Mouse (Mus musculus): ENCODE data around the gene Kank1. TPM values are rescaled to one million over a fixed set of nuclear protein-coding genes. Genes with fewer than 3 reads are reported as not detected.

The Kank1 gene
- total RNA-seq, 4 experiments from 2014 or later, result 13.2 to 15.3 (median 13.7) TPM

DNA sequence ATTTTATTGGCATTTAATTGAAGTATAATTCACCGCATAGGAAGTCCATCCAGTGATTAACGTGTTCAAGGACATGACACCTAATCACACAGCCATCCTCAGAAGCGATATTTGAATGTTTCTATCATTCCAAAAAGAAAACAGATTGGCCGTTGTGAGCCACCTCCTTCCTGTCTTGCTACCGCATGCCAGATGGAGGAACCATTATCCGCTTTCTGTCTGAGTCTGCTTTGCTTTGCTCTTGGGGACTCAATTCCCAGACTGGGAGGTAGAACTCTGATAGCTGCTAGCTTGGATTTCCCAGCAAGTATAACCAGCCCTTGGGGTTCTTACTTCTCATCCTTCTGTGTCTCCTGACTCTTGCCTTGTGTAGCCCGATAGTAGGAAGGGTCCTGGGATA lies 125.2 kb downstream of the Kank1 start:
- no peak for DNase-seq (ENCODE audit: low spot score in 2 of 2)

DNA sequence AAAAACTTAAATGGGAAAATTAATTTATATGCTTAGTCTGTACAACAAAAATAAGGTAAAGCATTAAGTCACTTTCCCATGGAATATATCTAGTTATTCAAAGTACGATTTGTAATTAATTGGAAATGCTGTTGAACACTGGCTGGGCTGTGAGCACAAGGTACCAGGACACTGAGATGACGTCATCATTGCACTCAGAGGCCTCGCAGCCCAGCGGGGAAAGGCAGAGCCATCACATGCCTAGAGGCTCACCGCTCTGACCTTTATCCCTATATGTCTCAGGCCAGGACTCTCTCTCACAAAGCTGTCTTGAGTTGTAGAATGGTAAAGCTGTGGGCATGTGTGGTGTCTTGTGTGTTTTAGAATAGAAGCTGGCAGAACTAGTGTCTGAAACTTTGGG lies 128.9 kb downstream of the Kank1 start:
- no peak for DNase-seq (ENCODE audit: low spot score in 2 of 2)

DNA sequence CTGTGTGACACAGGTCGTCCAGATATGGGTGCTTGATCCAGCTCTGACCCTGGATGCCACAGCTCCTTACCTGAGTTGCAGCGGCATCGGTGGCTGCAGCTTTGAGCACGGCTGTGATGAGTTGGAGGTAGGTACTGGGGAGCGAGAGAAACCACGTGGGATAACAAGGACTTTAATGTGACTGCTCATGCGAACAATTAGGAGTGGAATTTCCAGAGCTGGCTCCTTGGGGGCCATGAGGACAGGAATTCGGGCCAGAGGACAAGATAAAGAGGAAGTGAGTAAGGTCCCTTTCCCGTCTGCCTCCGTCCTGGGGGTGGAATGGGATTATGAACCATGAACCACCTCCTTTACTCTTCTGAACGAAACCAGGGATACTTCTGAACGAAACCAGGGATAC lies 129.8 kb downstream of the Kank1 start:
- no peak for DNase-seq (ENCODE audit: low spot score in 2 of 2)

DNA sequence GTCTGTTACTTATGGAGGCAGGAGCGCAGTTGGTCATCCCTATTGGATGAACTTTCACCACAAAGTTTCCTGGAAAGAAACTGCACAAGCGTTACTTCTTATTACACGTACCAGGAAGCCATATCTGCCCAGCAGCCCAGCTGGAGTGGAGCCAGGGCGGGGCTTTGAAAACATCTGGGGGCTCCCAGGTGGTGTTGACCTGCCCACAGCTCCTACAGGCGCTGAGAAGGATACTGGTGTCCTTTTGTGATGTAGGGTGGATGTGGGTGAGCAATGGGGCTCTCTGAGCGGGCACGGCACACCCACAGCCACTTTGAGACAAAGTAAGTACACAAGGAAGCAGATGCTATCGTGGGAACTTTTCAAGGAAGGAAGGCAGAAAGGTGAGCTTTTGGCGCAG lies 133.7 kb downstream of the Kank1 start:
- DNase-seq (ENCODE audit: low spot score in 2 of 2), result no peak

DNA sequence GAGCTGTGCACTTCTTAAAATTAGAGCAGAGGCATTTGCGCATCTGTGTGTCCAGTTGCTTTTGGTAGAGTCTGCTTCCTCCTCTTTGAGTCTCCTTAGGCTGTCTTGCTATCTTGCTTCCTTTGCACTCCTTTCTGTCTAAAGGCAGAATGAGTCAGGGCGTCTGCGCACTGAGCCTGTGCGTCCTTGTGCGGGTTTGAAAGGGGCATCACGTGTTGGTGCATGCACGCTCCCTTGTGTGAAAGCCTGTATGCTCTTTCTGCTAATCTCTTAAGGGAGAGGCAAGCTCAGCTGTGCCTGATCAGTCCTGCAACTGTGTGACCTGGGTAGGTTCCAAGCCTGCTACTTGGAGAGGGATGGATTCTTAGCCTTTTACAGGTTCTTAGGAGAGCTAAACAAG lies 136.0 kb downstream of the Kank1 start:
- no peak for DNase-seq (ENCODE audit: low spot score in 2 of 2)

DNA sequence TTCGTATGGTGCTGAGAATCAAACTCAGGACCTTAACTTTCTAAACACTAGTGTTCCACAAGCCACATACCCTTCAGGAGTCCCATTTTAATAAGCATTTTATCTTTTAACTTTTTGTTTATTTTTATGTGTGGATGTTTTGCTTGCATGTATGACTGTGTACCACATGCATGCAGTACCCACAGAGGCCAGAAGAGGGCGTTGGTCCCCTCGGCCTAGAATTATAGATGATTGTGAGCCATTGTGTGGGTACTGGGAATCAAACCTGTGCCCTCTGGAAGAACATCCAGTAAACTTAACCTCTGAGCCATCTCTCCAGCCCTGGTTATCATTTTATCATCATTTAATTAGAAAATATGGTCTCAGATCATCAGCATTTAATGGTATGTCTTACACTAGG lies 136.8 kb downstream of the Kank1 start:
- no peak for DNase-seq (ENCODE audit: low spot score in 2 of 2)

DNA sequence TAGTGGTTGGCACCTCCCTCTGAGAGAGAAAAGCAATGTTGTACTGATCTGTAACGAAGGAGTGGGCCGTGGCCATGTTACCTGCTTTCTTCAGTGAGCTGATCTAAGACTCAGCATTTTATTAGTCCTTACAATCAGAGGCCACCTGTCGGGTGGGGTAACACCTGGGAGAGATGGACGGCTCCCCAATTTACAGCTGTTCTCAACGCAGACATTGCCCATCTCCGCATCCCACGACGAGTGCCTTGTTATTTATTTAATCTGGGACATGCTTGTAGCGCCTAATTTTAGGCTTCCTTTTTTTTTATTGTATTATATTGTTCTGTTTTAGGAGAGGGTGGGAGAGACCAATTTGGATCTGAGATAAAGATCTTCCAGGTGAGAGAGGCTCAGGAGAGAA lies 137.4 kb downstream of the Kank1 start:
- no peak for DNase-seq (ENCODE audit: low spot score in 2 of 2)

DNA sequence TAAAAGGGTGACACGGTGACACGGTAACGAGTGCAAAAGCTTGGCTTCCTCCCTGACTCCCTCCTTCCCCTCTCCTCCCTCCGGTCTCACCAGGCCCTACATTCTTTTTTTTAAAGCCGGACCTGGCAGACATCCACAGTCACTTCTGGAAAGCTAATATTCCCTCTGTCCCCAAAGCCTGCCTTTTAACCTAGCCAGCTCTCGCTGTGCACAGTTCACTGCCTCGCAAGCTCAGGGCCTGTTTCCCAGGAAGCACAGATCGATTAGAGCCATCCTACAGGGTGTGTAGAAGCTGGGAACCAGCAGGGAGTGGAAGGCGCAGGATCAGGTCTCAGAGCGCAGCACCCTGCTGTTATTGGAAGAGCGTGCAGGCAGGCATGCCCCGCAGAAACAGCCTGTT lies 138.2 kb downstream of the Kank1 start:
- no peak for DNase-seq (ENCODE audit: low spot score in 2 of 2)

DNA sequence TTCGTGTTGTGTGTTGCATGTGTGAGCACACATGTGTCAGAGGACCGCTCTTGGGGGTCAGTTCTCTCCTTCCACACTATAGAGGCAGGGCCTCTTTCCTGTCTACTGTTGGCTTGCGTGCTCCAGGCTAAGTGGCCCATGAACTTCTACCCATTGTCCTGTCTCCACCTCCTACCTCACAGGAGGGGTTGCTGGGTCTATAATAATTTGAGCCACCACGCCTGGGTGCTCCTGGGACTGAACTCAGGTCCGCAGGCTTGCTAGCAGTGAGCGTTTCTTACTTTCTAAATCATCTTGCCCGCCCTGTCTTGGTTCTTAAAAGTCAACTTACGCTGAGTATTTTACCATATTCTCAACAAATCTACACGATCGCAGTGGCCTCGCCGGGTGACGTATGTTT lies 140.1 kb downstream of the Kank1 start:
- no peak for DNase-seq (ENCODE audit: low spot score in 2 of 2)

DNA sequence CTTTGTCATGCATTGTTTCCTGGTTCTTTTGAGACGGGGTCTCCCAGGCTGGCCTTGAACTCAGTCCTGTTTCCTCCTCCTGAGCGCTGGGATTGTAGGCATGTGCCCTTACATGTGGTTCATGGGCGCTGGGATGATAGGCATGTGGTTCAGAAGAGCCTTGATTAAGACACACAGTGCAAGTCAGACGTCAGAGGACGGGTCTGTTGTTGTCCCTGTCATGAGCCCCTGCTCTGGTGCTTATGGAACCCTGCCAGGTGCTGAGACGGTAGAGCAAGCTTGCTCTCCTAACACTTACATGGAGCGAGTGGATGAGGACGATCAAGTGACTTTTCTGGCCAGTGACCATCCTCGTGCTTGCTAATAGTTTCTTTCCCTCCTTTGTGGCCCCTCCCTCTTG lies 143.9 kb downstream of the Kank1 start:
- DNase-seq (ENCODE audit: low spot score in 2 of 2), result no peak

DNA sequence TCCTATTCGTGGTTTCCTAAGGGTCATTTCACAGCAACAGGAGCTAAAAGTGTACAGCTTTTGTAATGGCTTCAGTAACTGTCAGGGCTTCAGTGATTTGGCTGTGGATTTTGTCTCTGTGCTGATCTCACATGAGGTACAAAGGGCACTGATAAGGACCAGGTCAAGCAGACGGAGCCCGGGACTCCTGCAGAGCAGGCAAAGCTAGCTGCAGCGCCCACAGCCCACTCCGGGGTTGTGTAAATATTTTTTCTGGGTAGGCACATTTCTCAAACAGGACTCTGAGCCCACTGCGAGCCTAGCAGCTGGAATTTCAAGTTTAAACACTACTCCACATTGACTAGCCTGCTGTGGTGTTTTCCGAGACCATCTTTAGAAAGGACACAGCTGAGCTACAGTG lies 145.2 kb downstream of the Kank1 start:
- no peak for DNase-seq (ENCODE audit: low spot score in 2 of 2)

DNA sequence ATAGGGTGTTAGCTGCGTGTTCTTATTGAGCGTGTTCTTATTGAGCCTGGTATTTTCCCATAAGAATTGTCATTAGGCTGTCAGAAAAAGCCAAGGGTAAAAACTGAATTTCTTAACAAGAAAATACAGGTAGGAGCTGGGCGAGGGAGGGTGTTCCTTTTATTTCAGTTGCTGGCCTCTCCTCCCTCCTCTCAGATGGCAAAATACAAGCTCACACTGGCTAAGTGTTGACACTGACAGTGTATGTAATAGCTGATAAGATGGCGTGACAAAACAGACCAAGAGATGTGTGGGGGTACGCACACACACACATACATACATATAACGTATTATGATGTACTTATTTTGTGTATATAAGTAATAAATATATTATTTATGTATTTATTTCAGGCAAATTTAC lies 145.7 kb downstream of the Kank1 start:
- DNase-seq (ENCODE audit: low spot score in 2 of 2), result no peak

DNA sequence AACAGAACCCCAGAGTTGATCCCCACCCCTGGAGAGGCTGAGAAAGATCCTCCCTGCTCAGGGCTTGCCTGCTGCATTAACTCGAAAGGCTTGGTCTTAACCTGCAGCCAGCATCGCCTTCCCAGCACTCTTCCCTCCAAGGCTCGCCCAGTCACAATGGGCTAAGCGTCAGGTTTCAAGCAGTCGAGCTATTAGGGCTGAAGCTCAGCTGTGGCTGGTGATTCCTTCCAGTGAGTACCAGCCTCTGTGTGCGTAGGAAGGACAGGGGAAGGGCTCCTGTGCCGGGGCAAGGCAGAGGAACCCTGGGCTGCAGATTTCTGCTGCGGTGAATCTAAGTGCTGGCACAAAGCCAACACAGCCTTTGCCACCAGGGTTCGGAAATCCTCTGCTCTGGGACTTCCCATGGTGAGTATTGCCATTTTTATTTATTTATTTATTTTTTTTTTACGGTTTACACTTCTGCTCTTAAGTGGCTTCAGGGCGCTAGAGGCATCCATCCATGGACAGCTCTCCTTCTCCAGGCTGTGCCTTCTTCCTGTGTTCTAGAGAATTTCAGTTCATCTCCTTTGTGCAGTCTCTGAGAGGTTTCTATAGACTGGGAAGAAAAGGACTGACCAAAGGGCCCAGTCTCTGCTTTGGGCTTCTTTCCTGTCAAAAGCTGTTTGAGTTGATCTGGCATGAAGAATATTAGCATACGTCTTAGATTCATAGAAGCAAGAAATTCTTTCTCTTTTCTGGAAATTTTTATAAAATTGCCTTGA lies 146.8 kb downstream of the Kank1 start:
- DNase-seq (ENCODE audit: low spot score in 2 of 2), result no peak

DNA sequence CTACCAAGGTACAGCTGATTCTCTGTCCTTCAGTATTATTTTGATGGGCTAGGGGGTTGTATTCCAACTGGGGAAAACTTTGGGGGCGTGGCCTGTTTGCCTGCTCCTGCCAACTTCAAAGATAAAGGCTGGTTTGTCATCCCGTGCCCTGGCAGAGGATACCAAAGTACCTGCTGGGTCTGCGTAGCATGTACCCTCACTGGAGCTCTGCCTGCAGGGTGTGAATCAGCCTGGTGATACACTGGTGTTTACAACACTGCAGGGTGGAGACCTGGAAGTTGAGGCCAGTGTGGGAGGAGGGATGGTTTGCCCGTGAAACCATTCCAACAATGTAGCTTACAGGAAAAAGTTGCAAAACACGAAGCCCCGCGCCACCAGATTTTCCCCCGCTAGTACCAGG lies 149.2 kb downstream of the Kank1 start:
- no peak for DNase-seq (ENCODE audit: low spot score in 2 of 2)

DNA sequence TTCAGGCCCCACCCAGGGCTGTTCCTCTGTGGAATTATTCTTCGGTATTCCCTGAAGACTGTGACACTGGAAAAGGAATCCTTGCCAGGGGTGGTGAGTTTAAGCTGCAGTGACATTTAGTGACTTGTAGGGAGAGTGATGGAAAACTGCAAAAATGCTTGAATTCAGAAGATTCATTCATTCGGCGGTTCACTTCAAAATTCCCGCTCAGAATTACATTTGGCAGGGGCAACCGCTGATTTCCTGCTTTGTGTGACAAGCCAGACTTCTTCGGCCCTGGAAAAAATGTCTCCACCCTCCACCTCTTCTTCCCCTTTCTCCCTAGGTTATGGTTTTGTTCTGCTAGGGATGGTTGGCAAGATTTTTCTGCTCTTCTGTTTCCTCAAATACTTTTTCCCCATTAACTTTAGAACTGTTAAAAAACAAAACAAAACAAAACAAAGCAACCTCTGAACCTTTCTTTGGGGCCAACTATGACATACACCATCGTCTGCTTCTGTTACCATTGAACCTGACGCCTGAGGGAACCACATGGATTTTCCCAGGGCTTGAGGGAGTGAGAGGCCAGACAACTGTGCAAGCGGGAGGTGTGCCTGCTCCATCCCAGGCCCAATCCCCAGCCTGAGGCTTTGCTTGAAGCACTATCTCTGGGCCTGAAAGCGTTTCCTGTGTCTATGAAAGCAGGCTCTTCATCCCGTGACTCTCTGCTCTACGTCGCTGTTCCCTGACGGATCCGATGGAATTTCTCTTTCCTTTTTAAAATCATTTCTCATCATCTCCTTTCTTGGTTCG lies 150.1 kb downstream of the Kank1 start:
- DNase-seq (ENCODE audit: low spot score in 2 of 2), result no peak

DNA sequence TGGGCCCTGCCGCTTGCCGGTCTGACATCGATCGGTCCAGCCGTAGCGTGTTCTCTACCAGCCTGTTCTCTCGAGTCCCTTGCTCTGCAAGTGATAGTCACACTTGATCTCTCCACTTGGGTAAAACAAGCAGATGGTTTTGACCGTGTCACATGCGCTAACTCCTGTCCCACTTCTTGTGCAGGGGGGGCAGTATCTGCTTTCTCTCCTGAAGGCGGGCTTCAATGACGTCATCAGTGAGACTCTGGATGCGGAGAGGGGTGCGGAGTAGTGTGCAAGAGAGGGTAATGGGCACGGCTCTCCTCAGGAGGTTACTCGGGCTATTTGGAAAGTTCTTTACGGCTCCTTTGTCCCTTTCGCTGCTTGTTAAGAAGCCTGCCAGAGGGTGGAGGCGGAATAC lies 151.1 kb downstream of the Kank1 start:
- no peak for DNase-seq (ENCODE audit: low spot score in 2 of 2)

DNA sequence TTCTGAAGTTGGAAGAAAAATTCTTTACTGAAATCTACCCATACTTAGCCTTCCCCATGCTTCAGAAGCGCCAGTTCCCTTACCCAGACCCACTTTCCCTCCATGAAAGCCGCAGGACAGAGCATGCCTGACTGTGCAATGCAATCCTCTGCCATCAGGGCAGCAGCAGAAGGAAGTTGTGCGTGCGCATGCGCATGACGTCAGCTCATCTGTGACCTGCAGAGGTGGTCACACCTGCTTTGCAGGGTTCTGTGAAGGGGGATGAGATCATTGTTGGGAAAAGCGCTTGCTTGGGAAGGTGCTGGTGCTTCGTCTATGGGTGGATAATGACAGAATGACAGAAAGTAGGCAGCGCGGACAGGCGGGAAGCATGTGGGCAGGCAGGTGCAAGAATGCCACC lies 155.4 kb downstream of the Kank1 start:
- DNase-seq (ENCODE audit: low spot score in 2 of 2), result no peak

DNA sequence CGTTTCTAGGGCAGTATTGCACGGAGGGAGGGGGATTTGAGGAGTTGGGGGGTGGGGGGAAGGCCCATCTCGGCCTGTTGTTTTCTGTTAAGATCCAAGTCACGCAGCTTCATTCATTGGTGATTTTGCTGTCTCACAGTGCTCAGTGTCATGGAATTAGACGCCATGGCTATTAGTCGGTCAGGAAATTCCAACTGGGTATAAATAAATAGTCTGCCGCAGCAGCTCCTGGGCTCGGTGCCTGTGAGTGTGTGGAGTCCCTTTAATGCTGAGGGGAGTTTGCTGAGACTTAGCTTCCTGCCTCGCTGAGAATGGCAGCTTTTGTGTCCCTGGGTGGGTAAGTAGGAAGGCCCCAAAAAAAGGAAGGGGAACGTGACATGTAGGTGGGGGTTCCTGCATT lies 158.3 kb downstream of the Kank1 start:
- DNase-seq (ENCODE audit: low spot score in 2 of 2), result peak in 1 of 2 experiments; percentile 11

DNA sequence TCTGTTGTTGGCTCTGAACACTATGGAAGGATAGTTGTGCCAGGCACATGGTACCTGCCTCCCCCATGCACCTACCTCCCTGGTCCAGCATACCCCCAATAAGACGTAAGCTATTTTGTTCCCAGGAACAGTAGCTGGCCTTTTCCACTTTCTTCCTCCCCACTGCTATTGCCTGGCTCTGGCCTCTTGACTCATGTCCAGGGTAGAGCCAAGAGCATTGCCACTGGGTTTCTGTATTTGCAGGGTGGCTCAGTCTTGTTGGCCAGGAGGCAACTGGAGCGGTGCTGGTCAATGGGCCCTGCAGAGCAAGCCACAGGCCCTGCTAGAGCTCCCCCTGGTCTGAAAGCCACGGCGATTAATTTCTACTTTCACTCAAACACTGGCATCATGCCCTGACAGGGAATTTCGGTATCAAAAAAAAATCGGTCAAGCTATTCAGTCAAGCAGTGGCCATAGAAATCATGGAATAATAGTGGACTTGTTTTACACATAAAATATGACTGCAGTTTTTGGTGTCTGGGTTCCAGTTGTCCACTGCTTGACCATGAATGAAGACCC lies 160.0 kb downstream of the Kank1 start:
- no peak for DNase-seq (ENCODE audit: low spot score in 2 of 2)

DNA sequence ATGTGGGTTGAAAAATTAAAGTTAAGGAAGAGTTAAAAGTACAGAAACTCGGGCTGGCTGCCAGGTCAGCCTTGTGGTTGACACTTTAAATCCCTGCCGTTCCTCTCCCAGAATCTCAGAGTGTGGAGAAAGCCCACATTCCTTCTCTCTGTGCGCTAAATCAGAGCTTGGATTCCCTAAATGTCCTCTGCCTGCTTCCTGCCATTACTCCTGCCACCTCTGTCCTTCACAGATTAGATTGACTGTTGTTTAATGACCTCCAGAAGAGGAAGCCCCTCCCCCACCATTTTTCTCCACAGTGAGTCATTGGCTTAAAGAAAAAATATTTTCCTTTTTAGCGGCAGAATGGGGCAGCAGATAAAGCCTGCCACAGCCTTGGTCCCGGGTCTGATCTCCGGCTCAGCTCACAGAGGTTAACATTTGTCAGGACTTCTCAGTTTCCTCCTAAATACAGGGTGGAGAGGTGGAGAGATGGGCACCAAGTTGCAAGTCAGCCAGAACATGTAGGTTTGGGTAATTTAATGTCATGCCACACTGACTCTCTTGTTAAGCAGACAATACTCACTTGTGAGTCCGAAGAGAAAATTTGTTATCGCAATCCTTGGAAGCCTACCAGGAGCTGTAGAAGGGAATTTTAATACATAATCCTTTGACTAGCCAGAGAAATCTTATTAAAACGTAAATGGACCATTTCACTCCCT lies 162.9 kb downstream of the Kank1 start:
- DNase-seq (ENCODE audit: low spot score in 2 of 2), result no peak

DNA sequence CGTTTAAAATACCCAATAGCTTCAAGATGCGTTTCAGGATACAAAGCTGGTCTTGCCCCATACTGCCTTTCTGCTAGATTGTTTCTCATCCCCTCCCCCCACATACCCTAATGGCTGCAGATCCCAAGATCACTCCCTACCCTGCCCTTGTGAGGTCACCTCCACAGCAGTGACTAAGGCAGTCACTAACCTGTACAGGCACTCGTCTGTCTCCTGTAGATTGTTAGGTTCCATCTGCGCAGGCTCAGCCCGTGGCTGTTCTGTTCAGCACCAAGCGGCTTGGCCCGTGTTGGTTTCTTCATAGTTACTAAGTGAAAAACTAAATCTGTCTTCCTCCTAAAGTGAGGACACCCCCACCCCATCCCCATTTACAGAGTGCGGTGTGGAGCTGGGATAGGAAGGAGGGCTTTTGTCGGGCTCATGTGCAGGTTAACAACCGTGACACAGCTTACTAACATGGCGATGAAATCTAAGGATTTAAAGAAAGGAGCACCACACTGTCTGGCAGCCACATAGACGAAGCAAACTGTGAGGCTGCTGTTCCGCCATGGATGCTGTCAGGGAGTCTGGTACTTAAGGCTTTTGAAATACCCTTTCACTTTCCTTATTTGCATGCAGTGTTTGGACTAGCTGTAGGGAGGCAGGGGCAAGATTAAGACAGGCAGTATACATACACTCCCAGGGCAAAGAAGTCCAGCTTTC lies 163.6 kb downstream of the Kank1 start:
- no peak for DNase-seq (ENCODE audit: low spot score in 2 of 2)

DNA sequence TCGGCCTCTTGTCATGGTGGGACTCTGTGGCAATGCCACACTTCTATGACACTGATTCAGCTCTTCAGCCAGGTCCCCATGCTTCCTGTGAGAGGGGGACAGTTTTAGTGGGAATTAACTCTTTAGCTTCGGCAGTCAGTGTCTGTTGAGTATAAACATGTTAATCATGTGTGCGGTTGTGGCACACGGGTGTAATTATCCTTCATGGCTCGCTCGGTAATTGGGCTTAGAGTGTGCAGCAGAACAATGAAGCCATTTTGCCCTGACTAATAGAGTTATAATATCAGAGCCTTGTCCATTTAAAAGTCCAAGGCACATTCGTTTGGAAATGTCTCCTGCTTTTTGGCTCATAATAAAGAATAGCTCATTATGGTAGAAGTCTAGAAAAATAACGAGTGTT lies 164.7 kb downstream of the Kank1 start:
- no peak for DNase-seq (ENCODE audit: low spot score in 2 of 2)
